Mouse (Mus musculus): ENCODE data around the gene Itgal. TPM values are rescaled to one million over a fixed set of nuclear protein-coding genes. Genes with fewer than 3 reads are reported as not detected.
"Not testable (repeated sequence)": the region's sequence is repeated elsewhere in the genome, so short reads cannot be mapped to it uniquely, and the experiment has no call there.

The Itgal gene
- polyA plus RNA-seq, 1 experiment = 0.87 TPM

GRCm38 (mm10) chr7:127333240-127333639, 37.2 kb downstream of the Itgal start:
- TF ChIP-seq CTCF (IDR thresholded peaks at IDR 0.05; ENCODE audit: borderline replicate concordance, insufficient read depth, low read depth, low read length) (no peak), POLR2A (IDR thresholded peaks at IDR 0.05; ENCODE audit: borderline replicate concordance, insufficient read depth, low read length) (no peak)
- no peaks in the 10 kb centered on the region for H3K4me1 ChIP-seq (ENCODE audit: control insufficient read depth, insufficient read depth, low read length)
- no peak overlapping the region for H3K27ac ChIP-seq (ENCODE audit: insufficient read depth, low read length)
- no peak overlapping the region for H3K4me3 ChIP-seq (replicated peaks; ENCODE audit: insufficient read depth, low read depth, low read length)
- H3K27me3 ChIP-seq (ENCODE audit: control insufficient read depth, insufficient read depth, low read length) = no peaks in the 10 kb centered on the region
- 36% methylated on average over 6 of the region's 6 CpGs for WGBS
- DNase-seq = no peak

- TF ChIP-seq POLR2A (IDR thresholded peaks at IDR 0.05; ENCODE audit: borderline replicate concordance, insufficient read depth, low read length) (no peak), CTCF (IDR thresholded peaks at IDR 0.05; ENCODE audit: borderline replicate concordance, insufficient read depth, low read depth, low read length) (no peak)
- H3K27me3 ChIP-seq (ENCODE audit: control insufficient read depth, insufficient read depth, low read length) = no peaks in the 10 kb centered on the region
- DNase-seq = no peak
- H3K4me3 ChIP-seq (replicated peaks; ENCODE audit: insufficient read depth, low read depth, low read length) = no peak overlapping the region
- H3K27ac ChIP-seq (ENCODE audit: insufficient read depth, low read length) = no peak overlapping the region
- 91% methylated on average over 4 of the region's 4 CpGs for WGBS
- no peaks in the 10 kb centered on the region for H3K4me1 ChIP-seq (ENCODE audit: control insufficient read depth, insufficient read depth, low read length)
Observed at GRCm38 (mm10) chr7:127335604-127336003, 39.5 kb downstream of the Itgal start.

- H3K27ac ChIP-seq (ENCODE audit: insufficient read depth, low read length) = no peak overlapping the region
- no peak for DNase-seq
Observed at GRCm38 (mm10) chr7:127337636-127338035, 41.6 kb downstream of the Itgal start.

GRCm38 (mm10) chr7:127341356-127341755, 45.3 kb downstream of the Itgal start:
- H3K4me3 ChIP-seq (replicated peaks; ENCODE audit: insufficient read depth, low read depth, low read length) = no peak overlapping the region
- 94% methylated on average over 8 of the region's 8 CpGs for WGBS
- no peak overlapping the region for H3K27ac ChIP-seq (ENCODE audit: insufficient read depth, low read length)
- no peaks in the 10 kb centered on the region for H3K27me3 ChIP-seq (ENCODE audit: control insufficient read depth, insufficient read depth, low read length)
- TF ChIP-seq POLR2A (IDR thresholded peaks at IDR 0.05; ENCODE audit: borderline replicate concordance, insufficient read depth, low read length) (no peak), CTCF (IDR thresholded peaks at IDR 0.05; ENCODE audit: borderline replicate concordance, insufficient read depth, low read depth, low read length) (no peak)
- DNase-seq = no peak
- peaks cover 3% of the 10 kb centered on the region for H3K4me1 ChIP-seq (ENCODE audit: control insufficient read depth, insufficient read depth, low read length)

More at GRCm38 (mm10) chr7:127337636-127338035, 41.6 kb downstream of the Itgal start:
- no peaks in the 10 kb centered on the region; the same call in 1 of the 2 replicates for H3K4me1 ChIP-seq (ENCODE audit: control insufficient read depth, insufficient read depth, low read length)
- no peaks in the 10 kb centered on the region for H3K27me3 ChIP-seq (ENCODE audit: control insufficient read depth, insufficient read depth, low read length)
- TF ChIP-seq CTCF (IDR thresholded peaks at IDR 0.05; ENCODE audit: borderline replicate concordance, insufficient read depth, low read depth, low read length) (no peak), POLR2A (IDR thresholded peaks at IDR 0.05; ENCODE audit: borderline replicate concordance, insufficient read depth, low read length) (no peak)
- 48% methylated on average over 4 of the region's 4 CpGs for WGBS
- H3K4me3 ChIP-seq (replicated peaks; ENCODE audit: insufficient read depth, low read depth, low read length) = no peak overlapping the region

- not testable (repeated sequence) for DNase-seq; H3K27me3 ChIP-seq (ENCODE audit: control insufficient read depth, insufficient read depth, low read length); H3K4me1 ChIP-seq (ENCODE audit: control insufficient read depth, insufficient read depth, low read length); H3K4me3 ChIP-seq (replicated peaks; ENCODE audit: insufficient read depth, low read depth, low read length); H3K27ac ChIP-seq (ENCODE audit: insufficient read depth, low read length)
- 92% methylated on average over 6 of the region's 6 CpGs for WGBS
Observed at GRCm38 (mm10) chr7:127341861-127342260, 45.8 kb downstream of the Itgal start.

GRCm38 (mm10) chr7:127342332-127342731, 46.3 kb downstream of the Itgal start:
- no peak for DNase-seq
- Histone ChIP-seq H3K27ac (ENCODE audit: insufficient read depth, low read length) (no peak overlapping the region), H3K4me1 (ENCODE audit: control insufficient read depth, insufficient read depth, low read length) (peaks cover 3% of the 10 kb centered on the region), H3K4me3 (replicated peaks; ENCODE audit: insufficient read depth, low read depth, low read length) (no peak overlapping the region), H3K27me3 (ENCODE audit: control insufficient read depth, insufficient read depth, low read length) (no peaks in the 10 kb centered on the region)
- 59% methylated on average over 4 of the region's 4 CpGs for WGBS
- peak; percentile 39; the same call in 1 of the 2 replicates for TF ChIP-seq CTCF (IDR thresholded peaks at IDR 0.05; ENCODE audit: borderline replicate concordance, insufficient read depth, low read depth, low read length)
- no peak for TF ChIP-seq POLR2A (IDR thresholded peaks at IDR 0.05; ENCODE audit: borderline replicate concordance, insufficient read depth, low read length)

- H3K27me3 ChIP-seq (ENCODE audit: control insufficient read depth, insufficient read depth, low read length) = no peaks in the 10 kb centered on the region
- WGBS = 92% methylated on average over 7 of the region's 7 CpGs
Observed at GRCm38 (mm10) chr7:127342888-127343287, 46.8 kb downstream of the Itgal start.

GRCm38 (mm10) chr7:127343351-127344019, 47.4 kb downstream of the Itgal start:
- DNase-seq = peak; percentile 20 to 21
- 89% methylated on average over 38 of the region's 38 CpGs for WGBS
- TF ChIP-seq POLR2A (IDR thresholded peaks at IDR 0.05; ENCODE audit: borderline replicate concordance, insufficient read depth, low read length) (no peak), CTCF (IDR thresholded peaks at IDR 0.05; ENCODE audit: borderline replicate concordance, insufficient read depth, low read depth, low read length) (no peak)

More at GRCm38 (mm10) chr7:127342888-127343287, 46.8 kb downstream of the Itgal start:
- no peak overlapping the region for H3K27ac ChIP-seq (ENCODE audit: insufficient read depth, low read length)
- DNase-seq = no peak
- TF ChIP-seq CTCF (IDR thresholded peaks at IDR 0.05; ENCODE audit: borderline replicate concordance, insufficient read depth, low read depth, low read length) (no peak), POLR2A (IDR thresholded peaks at IDR 0.05; ENCODE audit: borderline replicate concordance, insufficient read depth, low read length) (no peak)
- H3K4me3 ChIP-seq (replicated peaks; ENCODE audit: insufficient read depth, low read depth, low read length) = no peak overlapping the region
- peaks cover 3% of the 10 kb centered on the region for H3K4me1 ChIP-seq (ENCODE audit: control insufficient read depth, insufficient read depth, low read length)

More at GRCm38 (mm10) chr7:127343351-127344019, 47.4 kb downstream of the Itgal start:
- H3K27ac ChIP-seq (ENCODE audit: insufficient read depth, low read length) = no peak overlapping the region
- H3K4me3 ChIP-seq (replicated peaks; ENCODE audit: insufficient read depth, low read depth, low read length) = no peak overlapping the region
- no peaks in the 10 kb centered on the region for H3K27me3 ChIP-seq (ENCODE audit: control insufficient read depth, insufficient read depth, low read length)
- peaks cover 3% of the 10 kb centered on the region for H3K4me1 ChIP-seq (ENCODE audit: control insufficient read depth, insufficient read depth, low read length)
